Mouse (Mus musculus) left cerebral cortex, adult 9 months (tissue): ENCODE measurements around the gene Tagap1.
"Not testable (repeated sequence)": the region's sequence is repeated elsewhere in the genome, so short reads cannot be mapped to it uniquely, and the experiment has no call there.

Experiments
- DNase-seq, 2 experiments: peaks; one replicate each; pipeline ENCODE4 v3.0.0; 2022; ENCODE audit warnings: low spot score in 2 of 2

Gene Tagap1

DNA sequence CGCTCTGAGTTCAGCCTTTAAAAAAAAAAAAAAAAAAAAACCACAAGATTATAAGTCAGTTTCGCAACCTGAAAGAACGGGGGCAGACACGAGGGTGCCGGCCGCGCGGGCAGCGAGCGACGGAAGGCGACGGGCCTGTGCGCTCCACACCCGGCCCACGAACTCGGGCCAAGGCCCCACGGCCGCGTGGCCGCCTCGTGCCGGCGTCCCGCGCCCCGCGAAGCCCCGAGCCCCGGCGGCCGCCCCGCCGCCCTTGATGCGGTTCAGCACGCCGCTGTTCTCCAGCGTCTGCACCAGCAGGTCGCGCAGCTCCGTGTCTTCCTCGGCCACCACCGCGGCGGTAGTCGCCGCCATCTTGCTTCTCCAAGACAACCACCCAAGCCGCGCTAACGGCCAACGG is at the start of gene Tagap1:
Gene Tagap1, minus strand, starts transcription at position 381 of the 400 bp plus-strand sequence.
- not testable (repeated sequence) for DNase-seq

DNA sequence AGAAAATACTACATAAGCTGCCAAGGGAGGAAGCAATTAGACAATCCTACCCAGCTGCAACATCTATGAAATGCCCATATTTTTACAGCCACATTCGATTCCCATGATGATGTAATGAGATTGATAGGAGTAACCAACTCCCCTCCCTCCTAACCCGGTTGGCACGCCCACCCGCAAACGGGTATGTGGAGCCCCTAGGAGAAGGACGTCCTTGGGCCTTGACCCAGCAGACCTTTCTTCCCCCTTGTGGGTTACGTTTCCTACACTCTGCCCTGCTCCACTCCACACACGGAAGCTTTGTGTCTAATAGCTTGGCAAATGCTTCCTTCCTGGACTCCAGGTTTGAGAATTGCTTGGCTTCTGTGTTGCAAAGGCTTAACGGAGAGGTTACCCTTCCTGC is 48.9 kb upstream of the Tagap1 start:
- not testable (repeated sequence) for DNase-seq

DNA sequence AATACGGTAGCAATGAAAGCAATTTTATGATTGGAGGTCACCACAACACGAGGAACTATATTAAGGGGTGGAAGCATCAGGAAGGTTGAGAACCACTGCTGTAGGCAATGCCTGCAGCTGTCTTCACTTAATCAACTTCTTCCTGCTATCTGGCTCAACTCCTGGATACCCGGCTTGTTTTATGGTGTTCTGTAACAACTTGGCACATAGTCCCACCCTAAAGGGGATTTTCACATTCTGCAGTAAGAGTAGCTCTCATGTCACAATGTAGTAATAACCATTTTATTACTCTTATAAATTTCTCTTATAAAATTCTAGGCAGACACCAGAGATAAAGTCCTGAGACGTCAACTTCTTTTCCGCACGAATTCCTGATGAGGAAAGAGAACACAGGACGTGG is 48.5 kb upstream of the Tagap1 start:
- DNase-seq = not testable (repeated sequence)

DNA sequence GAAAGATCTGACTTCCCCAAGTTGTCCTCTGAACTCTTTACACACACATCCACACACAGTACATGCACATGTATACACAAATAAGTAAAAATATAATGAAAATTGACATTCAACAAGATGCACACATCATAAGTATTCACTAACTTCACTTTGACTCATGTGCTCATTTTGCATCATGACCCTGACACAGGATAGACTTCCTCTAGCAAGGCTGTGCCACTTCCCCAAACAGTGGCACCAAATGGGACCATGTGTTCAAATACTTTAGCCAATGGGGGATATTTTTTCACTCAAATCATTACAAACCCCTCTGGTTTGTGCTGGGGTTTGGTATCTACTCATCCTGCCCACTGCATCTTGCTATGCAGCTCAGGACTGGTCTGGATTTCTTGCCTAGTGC is 47.9 kb upstream of the Tagap1 start:
- not testable (repeated sequence) for DNase-seq

DNA sequence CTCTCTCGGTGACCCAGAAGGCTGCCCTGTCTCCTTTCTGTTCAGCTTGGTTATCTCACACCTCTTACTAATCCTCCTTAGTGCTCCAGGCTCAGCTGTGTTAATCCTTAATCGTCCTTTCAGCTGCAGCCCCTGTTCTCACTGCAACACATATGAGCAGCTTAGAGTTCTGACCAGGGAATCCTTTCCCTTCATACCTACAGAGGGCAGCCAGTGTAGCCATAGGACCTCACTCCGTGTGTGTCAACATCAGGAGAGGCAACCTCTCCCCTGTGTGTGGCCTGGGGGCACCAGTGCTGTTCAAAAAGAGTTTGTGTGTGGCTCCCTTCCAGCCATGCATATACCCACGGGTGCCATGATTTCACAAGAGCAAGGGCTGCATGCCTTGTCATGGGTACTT is 44.7 kb upstream of the Tagap1 start:
- not testable (repeated sequence) for DNase-seq

DNA sequence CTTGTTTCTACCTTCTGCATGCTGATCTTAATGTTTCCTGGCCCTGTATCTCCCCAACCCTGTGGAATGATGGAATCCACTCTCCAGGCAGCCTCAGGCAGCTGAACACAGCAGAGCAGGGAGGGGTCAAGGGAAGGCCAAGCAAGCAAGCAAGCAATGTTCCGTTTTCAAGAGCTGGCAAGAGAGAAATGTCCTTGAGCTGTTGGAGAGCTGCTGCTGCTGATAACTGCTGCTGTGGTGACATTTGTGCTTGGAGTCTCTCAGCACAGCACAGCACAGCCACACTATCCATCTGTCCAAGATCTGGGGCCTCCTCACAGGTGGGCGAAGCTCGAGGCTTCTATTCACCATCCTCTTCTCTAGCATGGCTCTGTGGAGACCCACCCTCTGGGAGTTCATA is 42.4 kb upstream of the Tagap1 start:
- DNase-seq = not testable (repeated sequence)

DNA sequence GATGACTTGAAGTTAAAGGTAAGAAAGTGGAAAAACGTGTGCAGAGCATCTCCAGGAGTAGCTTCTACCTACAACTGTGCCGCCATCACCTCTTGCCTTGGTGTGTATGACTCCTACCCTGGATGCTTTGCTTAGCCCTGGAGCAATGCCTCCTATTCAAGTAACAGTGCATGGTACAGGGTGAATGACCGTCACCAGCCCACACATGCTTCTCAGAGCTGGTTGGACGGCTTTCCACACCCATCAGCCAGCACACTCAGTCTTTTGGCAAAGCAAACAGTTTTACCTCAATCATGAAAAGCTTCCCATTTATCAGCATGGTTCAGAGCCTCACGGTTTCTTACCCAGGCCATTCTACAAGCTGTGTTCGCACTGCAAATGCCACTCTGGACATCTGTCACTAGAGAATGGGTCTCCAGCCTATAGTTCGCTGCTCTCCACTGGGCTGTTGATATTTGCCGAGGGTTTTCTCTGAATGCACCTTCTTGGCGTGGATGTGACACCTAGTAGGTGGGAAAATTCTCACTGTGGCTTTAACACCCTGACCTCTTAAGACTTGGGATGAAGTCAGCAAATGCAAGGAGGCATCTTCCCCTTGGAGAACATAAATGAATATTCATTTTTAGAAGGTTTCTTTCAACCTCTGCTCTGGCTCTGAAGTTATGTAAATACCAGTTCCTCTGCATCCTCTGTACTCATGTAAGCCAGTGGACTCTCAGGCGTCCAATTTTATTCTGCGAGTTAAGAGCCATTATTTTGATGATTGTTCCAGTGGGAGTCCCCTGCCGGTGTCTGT is 41.0 kb upstream of the Tagap1 start:
- not testable (repeated sequence) for DNase-seq

DNA sequence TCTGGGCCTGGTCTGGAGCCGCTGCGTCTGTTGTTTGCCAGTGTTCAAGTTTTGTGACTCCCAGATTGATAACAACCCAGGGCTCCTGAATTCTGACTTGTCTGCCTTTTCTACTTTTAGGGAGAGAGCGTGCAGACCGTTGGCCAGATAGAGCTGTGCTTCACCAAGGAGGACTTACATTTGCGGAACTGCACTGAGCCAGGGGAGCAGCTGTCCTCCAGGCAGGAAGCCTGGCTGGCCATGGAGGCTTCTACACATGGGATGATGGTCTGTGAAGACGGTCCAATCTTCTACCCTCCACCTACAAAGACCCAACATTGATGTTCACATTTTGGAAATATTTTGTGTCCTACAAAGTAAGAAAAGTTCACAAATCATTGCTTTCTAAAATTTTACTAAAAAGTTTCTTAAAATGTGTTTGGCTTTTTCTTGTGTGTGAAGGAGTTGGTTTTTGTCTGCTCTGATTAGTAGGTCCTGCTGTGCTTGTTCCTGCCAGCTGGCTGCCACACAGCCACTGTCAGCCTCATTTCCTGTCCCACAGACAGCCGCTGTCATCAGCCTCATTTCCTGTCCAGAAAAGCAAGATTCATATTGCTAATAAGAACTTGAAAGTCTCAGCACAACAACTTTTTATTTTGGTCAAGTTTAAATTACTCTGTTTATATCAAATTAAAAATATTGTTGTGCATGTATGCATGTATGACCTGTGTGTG is 37.0 kb upstream of the Tagap1 start:
- not testable (repeated sequence) for DNase-seq

DNA sequence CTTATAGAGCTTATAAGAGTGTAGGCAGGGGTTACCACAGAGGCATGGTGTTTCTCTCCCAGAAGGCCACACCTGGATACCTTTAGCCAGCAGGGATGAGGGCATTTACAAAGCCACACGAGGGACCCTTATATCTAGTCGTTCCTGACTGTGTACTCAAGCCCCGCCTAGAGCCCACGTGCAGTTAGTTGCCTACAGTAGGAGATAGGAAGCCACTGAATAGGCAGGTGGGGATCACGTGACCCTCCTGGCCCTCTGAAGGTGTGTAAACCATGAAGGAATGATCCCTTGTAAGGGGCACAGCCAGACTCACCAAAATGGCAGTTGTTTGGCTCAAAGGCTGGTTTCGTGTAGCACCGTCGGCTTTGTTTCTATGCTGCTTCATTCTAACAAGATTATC is 35.9 kb upstream of the Tagap1 start:
- not testable (repeated sequence) for DNase-seq

DNA sequence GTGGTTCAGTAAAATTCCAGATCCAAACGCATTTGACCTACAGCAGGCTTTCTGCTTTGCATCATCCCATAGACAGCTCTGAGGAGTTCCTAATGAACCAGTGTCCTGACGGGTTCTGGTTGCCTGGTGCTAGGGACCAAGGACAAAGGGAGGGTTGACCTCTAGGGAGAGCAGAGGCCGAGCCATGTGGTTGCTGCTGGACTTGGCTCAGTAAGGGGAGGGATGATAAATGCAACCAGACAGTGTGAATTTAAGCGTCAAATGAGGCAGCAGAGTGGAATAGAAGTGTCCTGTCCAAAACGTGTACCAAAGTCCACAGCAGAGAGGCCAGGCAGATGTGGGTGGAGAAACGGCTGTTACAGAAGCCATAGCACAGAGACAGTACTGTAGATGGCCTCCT is 34.5 kb upstream of the Tagap1 start:
- DNase-seq = not testable (repeated sequence)

DNA sequence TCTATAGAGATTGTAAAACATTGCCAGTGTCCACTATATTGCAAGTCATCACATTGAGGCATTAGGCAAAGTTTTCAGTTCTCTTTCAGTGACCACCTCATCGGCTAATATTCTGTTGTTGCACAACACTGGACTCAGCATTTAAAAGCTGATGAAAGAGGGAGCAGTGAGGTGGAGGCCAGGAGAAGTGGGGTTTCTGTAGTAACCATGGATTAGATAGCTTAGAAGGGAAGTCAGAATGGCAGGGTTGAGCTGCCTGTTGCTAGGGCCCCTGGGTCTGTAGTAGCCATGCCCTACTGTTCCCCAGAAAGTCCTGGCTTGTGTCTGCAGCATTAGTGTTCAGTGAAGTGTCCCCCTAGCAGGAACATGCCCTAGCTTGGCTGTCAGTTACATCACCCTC is 25.2 kb upstream of the Tagap1 start:
- not testable (repeated sequence) for DNase-seq

DNA sequence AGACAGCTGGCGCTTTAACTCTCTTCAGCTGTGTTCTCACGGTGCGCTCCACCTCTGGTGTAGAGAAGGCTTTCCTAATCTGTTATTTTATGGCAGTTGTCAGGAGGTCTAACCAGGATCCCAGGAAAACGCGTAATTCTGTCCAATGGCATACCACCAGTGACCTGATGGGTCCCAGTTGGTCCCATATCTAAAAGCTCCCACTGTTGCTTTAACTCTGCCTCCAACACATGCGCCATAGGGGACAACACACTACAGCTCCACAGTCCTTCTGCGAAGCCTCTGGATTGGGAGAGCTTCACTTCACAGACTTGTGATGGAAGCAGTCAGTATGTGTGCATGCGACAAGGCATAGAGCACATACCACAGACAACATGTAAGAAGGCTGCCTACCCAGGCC is 19.2 kb upstream of the Tagap1 start:
- not testable (repeated sequence) for DNase-seq

DNA sequence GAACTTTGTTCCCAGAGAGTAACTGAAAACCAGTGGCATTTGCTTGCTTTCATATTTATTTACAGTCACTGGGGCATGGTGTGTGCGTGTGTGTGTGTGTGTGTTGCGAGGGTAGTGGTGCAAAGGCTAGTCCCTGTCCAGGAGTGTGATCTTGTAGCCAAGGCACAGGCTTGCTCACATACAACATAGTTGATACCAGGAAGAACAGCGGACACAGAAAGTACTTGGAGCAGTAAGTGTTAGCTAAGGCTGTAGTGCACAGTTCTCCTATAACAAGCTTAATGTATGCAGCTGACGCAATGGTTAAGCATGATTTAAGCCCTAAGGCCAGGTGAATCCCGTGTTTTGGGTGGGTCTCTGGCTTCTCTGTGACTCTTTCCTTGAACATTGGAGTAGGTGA is 18.4 kb upstream of the Tagap1 start:
- DNase-seq = not testable (repeated sequence)

DNA sequence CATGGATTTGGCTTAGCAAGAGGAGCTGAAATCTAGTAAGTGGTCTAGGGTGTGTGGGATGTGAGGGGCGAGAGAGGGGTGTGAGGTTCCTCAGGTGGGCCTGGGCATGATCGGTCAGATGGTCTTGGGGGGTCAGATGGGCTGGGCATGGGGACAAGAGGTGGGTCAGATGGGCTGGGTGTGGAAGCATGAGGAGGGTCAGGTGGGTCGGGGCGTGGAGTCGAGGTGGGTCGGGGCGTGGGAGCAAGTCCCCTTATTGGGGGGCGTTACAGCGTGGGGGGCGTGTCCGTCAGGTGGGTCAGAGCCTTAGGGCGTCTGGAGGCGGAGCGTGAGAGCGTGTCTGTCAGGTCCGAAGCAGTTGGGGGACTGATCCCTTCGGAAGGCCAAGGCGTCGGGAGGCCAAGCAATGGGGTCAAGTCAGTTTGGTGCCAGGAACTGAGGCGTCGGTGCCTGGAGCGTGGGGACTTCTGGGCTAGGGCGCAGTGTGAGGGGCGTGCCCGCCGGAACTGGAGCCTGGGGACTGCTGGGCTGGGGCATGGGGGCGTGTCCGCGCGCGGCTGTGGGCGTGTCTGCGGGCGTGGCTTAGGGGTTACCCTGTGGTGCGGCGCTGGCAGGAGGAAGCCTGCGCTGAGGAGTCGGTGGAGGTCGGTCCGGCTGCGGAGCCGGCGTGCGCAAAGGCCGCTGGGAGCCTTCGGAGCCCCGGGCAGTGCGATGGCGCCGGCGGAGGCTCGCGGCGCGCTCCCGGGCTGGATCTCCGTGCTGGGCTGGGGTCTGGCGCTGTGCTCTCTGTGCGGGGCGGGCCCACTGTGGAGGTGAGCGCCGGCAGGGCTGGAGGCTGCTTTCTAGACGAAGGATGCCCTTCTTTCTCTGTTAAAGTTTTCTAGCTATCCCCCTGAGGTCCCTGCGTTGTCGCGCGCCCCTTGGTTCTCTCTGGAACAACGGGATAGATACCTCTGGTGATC is 17.6 kb upstream of the Tagap1 start, which contains the start of gene Gm49721:
Gene Gm49721, plus strand, starts transcription at position 618 of the 962 bp plus-strand sequence.
- peak; percentile 70 for DNase-seq

DNA sequence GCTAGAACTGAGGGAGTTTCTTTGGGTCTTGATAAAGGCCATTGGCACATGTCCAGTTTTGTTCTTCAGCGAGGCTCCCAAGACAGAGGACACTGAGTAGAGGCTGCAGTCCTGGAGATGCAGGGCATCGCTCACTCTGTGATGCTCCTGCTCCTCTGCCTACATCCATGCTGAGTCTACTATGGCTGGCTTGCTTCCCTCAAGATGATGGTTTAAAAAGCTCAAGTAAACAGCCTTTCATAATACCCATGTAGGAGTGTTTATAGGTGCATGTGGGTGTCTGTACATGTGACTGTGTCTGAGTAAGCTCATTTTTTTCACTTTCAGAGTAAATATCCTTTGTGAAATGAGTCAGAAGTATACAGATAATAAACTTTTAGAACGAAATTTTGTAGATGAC is 14.0 kb upstream of the Tagap1 start:
- not testable (repeated sequence) for DNase-seq

DNA sequence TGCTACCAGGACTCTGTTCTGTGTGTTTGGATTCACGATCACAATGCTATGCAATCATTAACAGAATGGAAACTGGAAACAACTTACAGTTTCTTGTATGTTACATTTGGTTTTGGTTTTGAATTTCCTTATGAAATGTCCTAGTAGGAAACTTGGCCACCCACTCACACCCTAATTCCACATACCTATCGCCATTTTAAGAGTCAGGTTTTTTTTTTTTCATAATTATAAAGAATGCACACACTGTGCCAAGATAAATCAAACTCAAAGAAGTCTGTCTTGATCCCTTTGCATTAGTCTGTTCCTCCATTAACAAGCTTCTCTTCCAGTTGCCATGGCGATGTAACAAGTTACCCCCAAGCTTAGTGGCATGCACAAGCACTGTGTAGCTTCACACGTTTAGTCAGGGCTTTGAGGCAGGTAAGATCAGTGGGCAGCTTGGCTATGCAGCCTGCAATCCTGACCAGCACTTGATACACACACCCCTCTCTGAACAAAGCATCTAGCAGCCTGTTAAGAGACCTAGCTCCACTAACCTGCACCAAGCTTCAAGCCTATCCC is 12.0 kb upstream of the Tagap1 start:
- DNase-seq = not testable (repeated sequence)

DNA sequence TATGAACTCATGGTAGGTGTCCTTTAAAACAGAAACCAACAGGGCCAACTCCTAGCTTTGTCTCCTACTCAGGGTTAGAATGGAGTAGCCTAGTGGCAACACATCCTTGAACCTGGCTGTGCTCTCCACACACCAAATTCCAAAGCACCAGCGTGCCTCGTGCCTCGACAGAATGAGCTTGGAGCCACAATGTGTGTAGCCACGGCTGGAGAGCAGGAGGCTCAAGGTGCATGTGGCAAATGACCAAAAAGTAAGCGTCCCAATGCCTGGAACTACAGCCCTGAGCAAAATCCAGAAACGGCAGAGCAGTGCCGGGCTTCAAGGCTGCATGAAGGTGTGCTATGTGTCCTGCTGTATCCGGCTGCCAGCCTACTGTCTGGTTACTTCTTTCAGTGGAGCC is 10.3 kb upstream of the Tagap1 start:
- not testable (repeated sequence) for DNase-seq

DNA sequence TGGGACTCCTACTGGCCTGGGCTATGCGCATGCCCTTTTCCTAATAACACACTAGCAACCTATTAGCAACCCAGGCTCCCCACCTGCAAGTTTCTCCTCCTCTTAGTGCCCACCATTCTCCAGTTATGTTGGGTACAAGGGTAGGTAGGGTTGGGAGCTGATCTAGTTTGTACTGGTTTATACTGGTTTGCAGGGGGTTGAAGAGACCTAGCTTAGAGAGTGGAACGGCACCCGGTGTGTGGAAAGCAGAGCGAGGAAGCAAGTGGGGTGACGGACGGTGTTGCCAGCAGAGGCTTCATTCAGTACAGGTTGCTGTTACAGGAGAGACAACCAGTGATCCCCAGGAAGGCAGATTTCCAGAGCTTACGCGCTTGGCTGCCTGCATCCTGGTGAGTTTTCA is 9.4 kb upstream of the Tagap1 start, which contains the start of gene Rnaset2b:
Gene Rnaset2b, plus strand, starts transcription at position 301 of the 400 bp plus-strand sequence.
- not testable (repeated sequence) for DNase-seq

DNA sequence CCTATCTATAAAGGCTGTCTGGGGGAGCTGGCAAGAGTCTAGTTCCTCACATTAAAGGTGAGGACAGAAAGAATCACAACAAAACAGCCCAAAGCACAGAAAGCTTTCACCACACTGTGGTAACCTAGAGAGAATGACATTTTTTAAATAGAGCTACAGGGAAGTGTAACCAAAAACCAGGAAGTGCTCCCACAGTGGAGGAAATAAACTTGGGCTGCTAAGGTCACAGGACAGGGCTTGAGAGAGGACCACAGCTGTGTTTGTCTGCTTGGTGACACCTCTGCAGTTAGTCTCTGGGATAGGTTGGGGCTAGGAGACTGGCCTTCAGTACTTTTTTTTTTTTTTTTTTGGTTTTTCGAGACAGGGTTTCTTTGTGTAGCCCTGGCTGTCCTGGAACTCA is 6.7 kb upstream of the Tagap1 start:
- DNase-seq = not testable (repeated sequence)

DNA sequence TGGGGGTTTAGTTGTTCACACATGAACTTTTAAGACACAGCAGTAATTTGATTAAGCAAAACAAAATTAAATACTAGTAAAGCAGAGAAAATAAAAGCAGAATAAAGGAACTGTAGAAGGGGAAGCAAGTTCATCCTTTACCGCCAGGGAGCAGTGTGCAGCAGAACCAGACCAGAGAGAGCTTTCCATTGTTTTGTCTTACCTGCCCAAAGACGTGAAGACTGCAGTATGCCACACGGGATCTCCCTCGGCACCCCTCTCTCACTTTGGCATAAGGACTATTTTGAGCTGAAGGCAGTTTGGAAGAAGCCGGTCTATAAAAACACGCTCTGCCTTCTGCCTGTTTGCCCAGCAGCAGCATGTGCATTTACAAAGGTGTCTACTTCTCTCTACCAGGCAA is 4.4 kb upstream of the Tagap1 start:
- DNase-seq = not testable (repeated sequence)

DNA sequence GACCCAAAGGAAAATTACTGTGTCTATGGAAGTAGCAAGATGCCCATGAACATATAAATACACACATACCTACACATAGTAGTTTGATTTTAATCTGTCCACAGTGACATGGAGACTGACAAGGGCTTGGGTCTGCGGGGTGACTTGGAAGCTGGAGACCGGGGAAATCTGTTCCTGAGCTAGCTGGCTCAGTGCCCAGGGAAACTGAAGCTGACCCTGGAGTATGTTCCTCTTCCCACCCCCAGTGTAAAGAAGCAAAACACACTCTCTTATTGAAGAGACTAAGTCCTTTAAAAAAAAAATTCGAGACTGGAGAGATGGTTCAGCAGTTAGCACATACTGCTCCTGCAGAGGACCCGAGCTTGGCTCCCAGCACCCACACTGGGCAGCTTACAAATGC is 2.0 kb upstream of the Tagap1 start:
- DNase-seq = not testable (repeated sequence)
